Mouse (Mus musculus) stomach, postnatal 0 days (tissue): ENCODE measurements around the gene Foxl2. TPM values are rescaled to one million over a fixed set of nuclear protein-coding genes. Genes with fewer than 3 reads are reported as not detected.
A peak's percentile ranks its signal among the peaks of the same experiment; 100 is the strongest.

ENCODE experiments used
- ATAC-seq: fragments of 200-750 bp; cut with Nextera tagmentation; 2 replicates; pipeline ENCODE4 v1.8.0; 2017; ENCODE audit not compliant: low FRiP score, low TSS enrichment
- DNase-seq: peaks from one replicate; pipeline ENCODE4 v3.0.0-alpha.2; 2016; ENCODE audit warnings: low spot score
- H3K27ac ChIP-seq: fragments of 300-500 bp; sonication (generic); replicated peaks from 2 replicates; pipeline ENCODE4 v1.5.1; 2014; ENCODE audit warnings: mild to moderate bottlenecking, control low read depth
- H3K27me3 ChIP-seq: fragments of 300-500 bp; sonication (generic); 2 replicates; pipeline ENCODE4 v1.6.1; 2014; ENCODE audit warnings: low read length; ENCODE audit not compliant: control insufficient read depth, insufficient read depth
- H3K36me3 ChIP-seq: fragments of 300-500 bp; sonication (generic); 2 replicates; pipeline ENCODE4 v1.6.1; 2014; ENCODE audit warnings: low read length, mixed read lengths; ENCODE audit not compliant: control insufficient read depth, insufficient read depth
- H3K4me1 ChIP-seq: fragments of 300-500 bp; sonication (generic); replicated peaks from 2 replicates; pipeline ENCODE4 v1.6.1; 2014; ENCODE audit warnings: antibody characterized with exemption; ENCODE audit not compliant: control insufficient read depth, insufficient read depth
- H3K4me2 ChIP-seq: fragments of 300-500 bp; sonication (generic); replicated peaks from 2 replicates; pipeline ENCODE4 v1.6.1; 2014; ENCODE audit warnings: low read depth, mild to moderate bottlenecking, control low read depth, moderate library complexity
- H3K4me3 ChIP-seq: fragments of 300-500 bp; sonication (generic); 2 replicates; pipeline ENCODE4 v1.5.1; 2014; ENCODE audit warnings: low read depth, low read length, control low read depth
- H3K9ac ChIP-seq: fragments of 300-500 bp; sonication (generic); 2 replicates; pipeline ENCODE4 v1.6.1; 2014; ENCODE audit warnings: mild to moderate bottlenecking, low read length, control low read depth, mixed read lengths
- H3K9me3 ChIP-seq: fragments of 300-500 bp; sonication (generic); 2 replicates; pipeline ENCODE4 v1.6.1; 2016; ENCODE audit warnings: low read length; ENCODE audit not compliant: control insufficient read depth
- CTCF ChIP-seq: IDR thresholded peaks from 2 replicates; pipeline ENCODE4 v1.5.1; 2016; ENCODE audit warnings: antibody characterized with exemption, low read depth, mild to moderate bottlenecking, moderate library complexity
- EP300 ChIP-seq: optimal IDR thresholded peaks from 2 replicates; pipeline ENCODE3; 2016; ENCODE audit warnings: antibody characterized with exemption
- WGBS: fragments of 180-500 bp; shearing (Covaris S2); extraction: QIAGEN DNeasy Blood & Tissue Kit; methylation state at CpG from one replicate; pipeline ENCODE4 v1.1.7; 2014; 5-methylcytosine and 5-hydroxymethylcytosine counted together
- polyA plus RNA-seq: library from polyadenylated mRNA; unstranded; fragments of >200 nt; fragmentation: Nextera tagmentation; extraction: Ambion mirVana; gene quantifications from 2 replicates; pipeline ENCODE4 v1.2.1, GENCODE M21; 2015

The Foxl2 gene
- 0.02 TPM in 1 of 2 replicates, not detected in the other for polyA plus RNA-seq

DNA sequence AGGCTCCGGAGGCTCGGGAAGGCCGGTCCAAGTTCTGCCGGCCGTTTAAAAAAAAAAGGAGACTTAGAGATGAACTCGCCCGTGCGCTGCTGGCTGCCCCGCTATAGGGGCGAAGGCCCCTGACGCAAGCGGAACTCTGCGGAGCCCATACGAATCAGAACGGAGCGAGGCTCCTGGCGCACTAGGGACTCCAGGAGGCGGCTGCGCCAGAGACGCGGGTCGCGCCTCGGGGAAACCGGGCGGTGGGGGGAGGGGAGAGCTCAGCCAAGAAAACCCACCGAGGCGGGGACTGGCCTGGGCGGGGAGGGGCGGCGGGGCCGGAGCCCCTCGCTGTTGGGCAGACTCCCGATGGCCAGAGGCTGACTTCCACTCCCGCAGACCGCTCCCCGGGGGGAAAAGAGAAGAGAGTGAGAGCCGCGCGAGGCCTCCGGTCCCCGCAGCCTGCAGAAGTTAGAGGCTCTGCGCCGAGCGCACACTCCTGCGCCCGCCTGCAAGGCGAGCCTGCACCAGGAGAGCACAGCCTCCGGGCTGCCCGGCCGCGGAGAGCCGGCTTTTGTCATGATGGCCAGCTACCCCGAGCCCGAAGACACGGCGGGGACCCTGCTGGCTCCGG is at the start of gene Foxl2:
Gene Foxl2, plus strand, starts transcription at position 186 of the 613 bp plus-strand sequence.
- DNase-seq = no peak

DNA sequence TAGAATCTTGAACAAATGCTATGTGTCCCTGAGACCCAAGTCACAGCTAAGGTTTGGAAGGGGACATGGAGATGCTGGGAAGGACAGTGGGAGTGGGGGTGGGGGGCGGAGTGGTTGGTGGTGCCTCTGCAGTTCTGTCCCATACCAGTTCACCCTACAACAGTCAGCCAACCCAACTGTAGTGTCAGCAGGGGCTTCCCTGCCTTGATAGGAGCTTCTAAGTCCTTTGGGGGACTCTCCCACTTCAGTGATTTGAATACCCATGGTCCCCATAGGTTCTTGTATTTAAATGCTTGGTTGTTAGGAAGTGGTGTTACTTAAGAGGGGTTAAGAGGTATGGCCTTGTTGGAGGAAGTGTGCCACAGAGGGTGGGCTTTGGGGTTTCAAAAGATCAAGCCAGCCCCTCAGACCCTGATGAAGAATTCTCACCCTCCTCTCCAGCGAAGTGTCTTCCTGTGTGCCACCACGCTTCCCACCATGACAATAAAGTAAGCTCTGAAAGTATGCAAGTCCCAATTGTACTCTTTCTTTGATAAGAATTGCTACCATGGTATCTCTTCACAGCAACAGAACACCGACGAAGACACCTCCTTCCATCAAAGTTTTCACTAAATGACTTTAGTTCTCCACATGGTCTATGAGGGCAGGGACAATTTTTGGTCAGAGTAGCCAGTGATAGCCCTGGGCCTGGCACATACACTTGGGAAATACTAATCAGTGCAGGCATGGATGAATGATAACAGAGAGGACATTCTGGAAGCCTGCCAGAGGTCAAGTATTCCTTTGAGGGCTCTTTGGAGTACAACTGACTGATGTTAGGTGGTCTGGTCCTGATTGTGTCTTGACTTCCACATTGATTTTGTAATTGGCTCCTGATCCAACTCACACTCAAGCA is 34.2 kb upstream of the Foxl2 start:
- no peaks in the 10 kb centered on the region for H3K4me1 ChIP-seq
- DNase-seq = no peak
- ATAC-seq = no peak
- H3K9ac ChIP-seq = no peak overlapping the region
- no peaks in the 10 kb centered on the region for H3K36me3 ChIP-seq
- no peak for TF ChIP-seq EP300
- no peak for TF ChIP-seq CTCF
- WGBS = 96% methylated on average over 5 of the region's 5 CpGs
- H3K27me3 ChIP-seq = no peaks in the 10 kb centered on the region
- H3K9me3 ChIP-seq = no peaks in the 10 kb centered on the region
- H3K4me3 ChIP-seq = no peak overlapping the region
- no peak overlapping the region for H3K27ac ChIP-seq
- no peak overlapping the region for H3K4me2 ChIP-seq

More for the DNA sequence above, at the start of gene Foxl2:
- no peak for TF ChIP-seq EP300
- ATAC-seq = peak; percentile 39; the same call in 1 of the 2 replicates
- no peaks in the 10 kb centered on the region for H3K36me3 ChIP-seq
- no peak within 1 kb of the TSS for H3K27ac ChIP-seq
- H3K27me3 ChIP-seq = peaks cover 39% of the 10 kb centered on the region
- WGBS = under 1% methylated on average over 50 of the region's 58 CpGs
- H3K4me2 ChIP-seq = peak within 1 kb of the TSS; percentile 60
- no peaks in the 10 kb centered on the region for H3K9me3 ChIP-seq
- H3K4me1 ChIP-seq = peaks cover 7% of the 10 kb centered on the region
- peak within 1 kb of the TSS; percentile 37 for H3K4me3 ChIP-seq
- no peak within 1 kb of the TSS for H3K9ac ChIP-seq

DNA sequence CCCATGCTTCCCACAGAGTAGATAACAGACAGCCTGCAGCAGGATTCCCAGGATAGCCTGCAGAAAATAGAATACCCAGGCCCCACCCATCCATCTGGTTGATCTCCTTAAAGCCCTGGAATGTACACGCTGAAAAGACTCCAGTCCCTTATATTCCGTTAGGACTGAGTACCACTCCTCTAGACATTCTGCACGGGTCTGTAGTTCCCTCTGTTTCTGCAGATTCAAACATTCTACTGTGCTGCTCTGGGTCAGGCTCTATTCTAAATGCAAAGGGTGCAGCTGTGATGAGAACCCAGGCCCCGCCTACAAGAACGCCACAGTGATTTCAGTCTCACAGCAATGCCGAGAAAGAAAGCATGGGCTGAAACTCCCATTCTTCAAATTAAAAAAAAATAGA is 32.0 kb upstream of the Foxl2 start:
- Histone ChIP-seq H3K4me3 (no peak overlapping the region), H3K27ac (no peak overlapping the region), H3K36me3 (no peaks in the 10 kb centered on the region), H3K4me1 (no peaks in the 10 kb centered on the region), H3K4me2 (no peak overlapping the region), H3K9me3 (no peaks in the 10 kb centered on the region), H3K9ac (no peak overlapping the region), H3K27me3 (no peaks in the 10 kb centered on the region)
- WGBS = 25% methylated on average over 6 of the region's 6 CpGs
- DNase-seq = no peak
- TF ChIP-seq EP300 (no peak), CTCF (no peak)
- ATAC-seq = no peak

DNA sequence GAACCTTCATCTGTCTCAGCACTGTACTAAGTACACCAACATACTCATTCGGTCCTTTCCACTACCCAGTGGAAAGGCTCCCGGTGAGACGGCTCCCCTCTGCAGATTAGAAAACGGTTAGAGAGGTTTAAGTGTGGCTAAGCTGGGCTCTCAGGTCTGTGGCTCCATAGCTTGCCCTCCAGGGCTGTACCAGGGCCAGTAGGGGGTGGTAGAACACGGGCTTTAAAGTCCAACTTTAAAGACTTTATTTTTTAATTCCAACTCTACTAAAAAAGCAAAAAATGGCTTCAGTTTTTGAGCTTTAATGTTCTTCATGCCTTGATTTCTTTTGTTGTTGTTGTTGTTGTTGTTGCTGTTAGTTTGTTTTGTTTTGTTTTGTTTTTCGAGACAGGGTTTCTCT is 30.9 kb upstream of the Foxl2 start:
- H3K36me3 ChIP-seq = no peaks in the 10 kb centered on the region
- WGBS = 57% methylated on average over 6 of the region's 6 CpGs
- no peak overlapping the region for H3K4me3 ChIP-seq
- TF ChIP-seq EP300 = no peak
- 0 out of 2 replicates have a peak, but pooled peaks have one; percentile 4 for TF ChIP-seq CTCF
- H3K27me3 ChIP-seq = no peaks in the 10 kb centered on the region
- DNase-seq (no peak), ATAC-seq (no peak)
- H3K4me1 ChIP-seq = no peaks in the 10 kb centered on the region
- no peak overlapping the region for H3K4me2 ChIP-seq
- no peaks in the 10 kb centered on the region for H3K9me3 ChIP-seq
- H3K9ac ChIP-seq = no peak overlapping the region
- H3K27ac ChIP-seq = no peak overlapping the region

DNA sequence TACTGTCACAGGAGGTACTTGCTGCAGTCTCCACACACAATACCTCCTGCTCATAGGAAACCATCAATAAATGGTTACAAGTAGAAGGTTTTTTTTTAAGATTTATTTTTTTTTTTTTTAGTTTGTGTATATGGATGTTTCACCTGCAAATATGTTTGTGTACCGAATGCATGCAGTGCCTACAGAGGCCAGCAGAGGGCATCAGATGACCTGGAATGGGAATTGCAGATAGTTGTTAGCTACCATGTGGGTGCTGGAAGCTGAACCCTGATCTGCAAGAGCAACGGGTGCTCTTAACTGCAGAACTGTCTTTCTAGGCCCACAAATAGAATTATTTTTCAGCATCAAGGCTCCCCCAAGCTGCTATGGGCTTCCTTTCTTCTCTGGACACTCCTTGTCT is 25.6 kb upstream of the Foxl2 start:
- Histone ChIP-seq H3K9ac (no peak overlapping the region), H3K27ac (no peak overlapping the region), H3K4me2 (no peak overlapping the region), H3K4me3 (no peak overlapping the region), H3K4me1 (no peaks in the 10 kb centered on the region), H3K27me3 (no peaks in the 10 kb centered on the region), H3K9me3 (no peaks in the 10 kb centered on the region), H3K36me3 (no peaks in the 10 kb centered on the region)
- ATAC-seq (no peak), DNase-seq (no peak)
- TF ChIP-seq EP300 (no peak), CTCF (peak; percentile 52)
- 82% methylated on average over 2 of the region's 2 CpGs for WGBS

DNA sequence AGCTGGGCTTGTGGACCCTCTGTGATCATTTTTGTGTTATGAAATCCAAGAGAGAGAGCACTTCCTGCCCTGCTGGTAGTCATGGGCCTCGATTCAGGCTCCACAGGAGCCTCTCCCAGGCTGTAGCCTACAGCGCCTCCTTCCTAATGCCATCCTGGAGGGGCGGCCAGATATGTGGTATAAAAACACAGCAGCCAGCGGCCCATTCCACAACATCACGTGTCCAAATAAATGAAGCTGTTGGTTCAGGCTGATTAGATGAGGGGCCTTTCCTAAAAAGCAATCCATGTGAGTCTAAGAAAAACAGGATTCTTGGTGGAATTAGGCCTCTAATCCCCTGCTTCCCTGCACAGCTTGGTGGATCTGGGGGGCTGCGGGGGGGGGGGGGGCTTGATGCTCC is 22.2 kb upstream of the Foxl2 start:
- Histone ChIP-seq H3K4me2 (no peak overlapping the region), H3K27ac (no peak overlapping the region), H3K27me3 (no peaks in the 10 kb centered on the region), H3K36me3 (no peaks in the 10 kb centered on the region), H3K4me1 (no peaks in the 10 kb centered on the region), H3K9me3 (no peaks in the 10 kb centered on the region), H3K9ac (no peak overlapping the region), H3K4me3 (no peak overlapping the region)
- TF ChIP-seq EP300 (no peak), CTCF (no peak)
- no peak for ATAC-seq
- 51% methylated on average over 6 of the region's 6 CpGs for WGBS
- DNase-seq = no peak
